ENCODE assay signal across 1 mouse cellular context in genomic region chr5:123130814-123131148, GRCm38 (mm10).
TF ChIP-seq lines count a peak whose summit lies in the region.

No protein-coding gene starts in this region.

TF ChIP-seq in CH12.LX, 34 proteins besides CTCF, POLR2A, EP300 and RAD21 (continued from another document):
- TF ChIP-seq ZMIZ1 (IDR thresholded peaks at IDR 0.05; ENCODE audit: low read depth, low read length), result no peak
- no peak for TF ChIP-seq UBTF (IDR thresholded peaks at IDR 0.05; ENCODE audit: low read depth, low read length)
- no peak for TF ChIP-seq JUND (conservative IDR thresholded peaks at IDR 0.05; ENCODE audit: low read depth, low read length)
- no peak for TF ChIP-seq ZC3H11A (IDR thresholded peaks at IDR 0.05; ENCODE audit: low read depth, low read length)
- TF ChIP-seq MAFK (IDR thresholded peaks at IDR 0.05; ENCODE audit: insufficient replicate concordance, low read length), result no peak
- no peak for TF ChIP-seq MEF2A (IDR thresholded peaks at IDR 0.05; ENCODE audit: borderline replicate concordance, low read depth, low read length)
- TF ChIP-seq USF2 (conservative IDR thresholded peaks at IDR 0.05; ENCODE audit: low read depth, low read length), result no peak
- TF ChIP-seq IRF4 (IDR thresholded peaks at IDR 0.05; ENCODE audit: low read depth, low read length), result no peak
TF ChIP-seq in CH12.LX: peak in this region for 0.
